Mouse (Mus musculus) heart, adult 2 months (tissue): ENCODE data around the gene Amigo3.

Experiments used
- CTCF ChIP-seq: fragments of 200-600 bp; IDR thresholded peaks from 2 replicates; pipeline ENCODE4 v1.8.1; 2022; ENCODE audit warnings: antibody characterized with exemption, mild to moderate bottlenecking, moderate library complexity
- EP300 ChIP-seq: fragments of 200-500 bp; IDR thresholded peaks from 2 replicates; pipeline ENCODE4 v1.6.1; 2011; ENCODE audit warnings: low read depth, low read length, control low read depth; ENCODE audit not compliant: insufficient read depth
- POLR2A ChIP-seq: fragments of 200-500 bp; IDR thresholded peaks from 2 replicates; pipeline ENCODE4 v1.6.1; 2011; ENCODE audit warnings: mild to moderate bottlenecking, low read depth, low read length, control low read depth; ENCODE audit not compliant: insufficient read depth

DNA sequence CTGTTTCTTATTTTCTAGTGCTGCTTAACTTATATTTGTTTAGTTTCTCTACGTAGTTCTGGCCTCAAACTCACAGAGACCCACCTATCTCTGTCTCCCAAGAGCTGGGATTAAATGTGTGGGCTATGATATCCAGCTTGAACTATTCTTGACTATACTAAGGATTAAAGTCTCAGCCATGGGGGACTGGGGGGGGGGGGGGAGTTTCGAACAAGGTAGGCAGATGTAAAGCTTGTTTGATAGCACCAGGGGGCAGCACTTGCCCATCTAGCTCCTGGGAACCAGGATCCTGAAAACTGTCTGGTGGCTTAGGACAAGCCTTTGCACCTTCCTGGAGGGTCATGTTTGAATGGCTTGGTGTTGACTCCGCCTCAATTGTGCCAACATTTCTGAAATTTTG lies 42.6 kb downstream of the Amigo3 start:
- TF ChIP-seq POLR2A (no peak), CTCF (peak; percentile 82), EP300 (peak; percentile 79; the same call in 1 of the 2 replicates)
